Mouse (Mus musculus) layer of hippocampus, adult 18-20 months (tissue): ENCODE measurements around the gene Pde4b. TPM values are rescaled to one million over a fixed set of nuclear protein-coding genes. Genes with fewer than 3 reads are reported as not detected.
A peak's percentile ranks its signal among the peaks of the same experiment; 100 is the strongest.
"Not testable (repeated sequence)": the region's sequence is repeated elsewhere in the genome, so short reads cannot be mapped to it uniquely, and the experiment has no call there.

Source experiments
- DNase-seq, 2 experiments: peaks; one replicate each; pipeline ENCODE4 v3.0.0; 2022; ENCODE audit warnings: low spot score in 2 of 2
- total RNA-seq, 2 experiments: library from RNA; stranded (reverse); gene quantifications; 2 replicates each; pipeline ENCODE4 v1.2.3; 2021

Gene Pde4b
- total RNA-seq, 2 experiments from 2014 or later: 59.5 to 65.2 TPM

- DNase-seq: no peak
Observed at GRCm38 (mm10) chr4:102459216-102459999, 372.1 kb downstream of the Pde4b start.

GRCm38 (mm10) chr4:102478104-102478503 lies 390.8 kb downstream of the Pde4b start:
- no peak for DNase-seq

- DNase-seq: no peak
Observed at GRCm38 (mm10) chr4:102478860-102479259, 391.5 kb downstream of the Pde4b start.

GRCm38 (mm10) chr4:102480830-102481484 lies 393.6 kb downstream of the Pde4b start:
- DNase-seq: peak; percentile 37 to 70

GRCm38 (mm10) chr4:102483354-102484018 lies 396.1 kb downstream of the Pde4b start:
- peak in 1 of 2 experiments; percentile 39 for DNase-seq

GRCm38 (mm10) chr4:102484738-102485137 lies 397.4 kb downstream of the Pde4b start:
- peak in 1 of 2 experiments; percentile 38 for DNase-seq

GRCm38 (mm10) chr4:102486134-102486920 lies 399.0 kb downstream of the Pde4b start:
- DNase-seq: no peak

- no peak for DNase-seq
Observed at GRCm38 (mm10) chr4:102486921-102487240, 399.5 kb downstream of the Pde4b start.

- no peak for DNase-seq
Observed at GRCm38 (mm10) chr4:102488000-102488399, 400.7 kb downstream of the Pde4b start.

GRCm38 (mm10) chr4:102491468-102492123 lies 404.3 kb downstream of the Pde4b start:
- DNase-seq: no peak

GRCm38 (mm10) chr4:102492911-102493310 lies 405.6 kb downstream of the Pde4b start:
- DNase-seq: no peak

GRCm38 (mm10) chr4:102493342-102494128 lies 406.2 kb downstream of the Pde4b start:
- DNase-seq: peak in 1 of 2 experiments; percentile 71

- DNase-seq: not testable (repeated sequence)
Observed at GRCm38 (mm10) chr4:102494203-102494602, 406.9 kb downstream of the Pde4b start.

GRCm38 (mm10) chr4:102495001-102495400 lies 407.7 kb downstream of the Pde4b start:
- no peak for DNase-seq

- DNase-seq: no peak
Observed at GRCm38 (mm10) chr4:102495474-102495873, 408.1 kb downstream of the Pde4b start.

- peak; percentile 24 to 58 for DNase-seq
Observed at GRCm38 (mm10) chr4:102496269-102497177, 409.2 kb downstream of the Pde4b start.

- no peak for DNase-seq
Observed at GRCm38 (mm10) chr4:102497221-102497620, 409.9 kb downstream of the Pde4b start.

- DNase-seq: no peak
Observed at GRCm38 (mm10) chr4:102498169-102498919, 411.0 kb downstream of the Pde4b start.
